Mouse (Mus musculus) embryonic facial prominence, embryonic 15.5 days (tissue): ENCODE measurements around the gene Nox4. TPM values are rescaled to one million over a fixed set of nuclear protein-coding genes. Genes with fewer than 3 reads are reported as not detected.
"Not testable (repeated sequence)": the region's sequence is repeated elsewhere in the genome, so short reads cannot be mapped to it uniquely, and the experiment has no call there.

ENCODE experiments used
- ATAC-seq: fragments of 200-750 bp; cut with Nextera tagmentation; 2 replicates; pipeline ENCODE4 v1.8.0; 2017; ENCODE audit warnings: low read depth, moderate TSS enrichment; ENCODE audit not compliant: insufficient number of reproducible peaks, low FRiP score, low TSS enrichment
- H3K27ac ChIP-seq: fragments of 300-500 bp; sonication (generic); replicated peaks from 2 replicates; pipeline ENCODE4 v1.5.1; 2015; ENCODE audit warnings: mild to moderate bottlenecking, inconsistent platforms
- H3K27me3 ChIP-seq: fragments of 300-500 bp; sonication (generic); 2 replicates; pipeline ENCODE4 v1.6.1; 2015; ENCODE audit warnings: inconsistent platforms
- H3K36me3 ChIP-seq: fragments of 300-500 bp; sonication (generic); 2 replicates; pipeline ENCODE4 v1.6.1; 2015; ENCODE audit warnings: mild to moderate bottlenecking, inconsistent platforms
- H3K4me1 ChIP-seq: fragments of 300-500 bp; sonication (generic); 2 replicates; pipeline ENCODE4 v1.6.1; 2015; ENCODE audit warnings: inconsistent platforms
- H3K4me2 ChIP-seq: fragments of 300-500 bp; sonication (generic); replicated peaks from 2 replicates; pipeline ENCODE4 v1.6.1; 2015; ENCODE audit warnings: mild to moderate bottlenecking, inconsistent platforms
- H3K4me3 ChIP-seq: fragments of 300-500 bp; sonication (generic); replicated peaks from 2 replicates; pipeline ENCODE4 v1.5.1; 2015; ENCODE audit warnings: mild to moderate bottlenecking, inconsistent platforms
- H3K9ac ChIP-seq: fragments of 300-500 bp; sonication (generic); 2 replicates; pipeline ENCODE4 v1.6.1; 2015; ENCODE audit warnings: inconsistent platforms
- H3K9me3 ChIP-seq: fragments of 300-500 bp; sonication (generic); replicated peaks from 2 replicates; pipeline ENCODE4 v1.6.1; 2016; ENCODE audit warnings: inconsistent platforms
- WGBS: fragments of 180-500 bp; shearing (Covaris S2); methylation state at CpG from one replicate; pipeline ENCODE4 v1.1.7; 2015; 5-methylcytosine and 5-hydroxymethylcytosine counted together
- polyA plus RNA-seq: library from polyadenylated mRNA; unstranded; fragments of >200 nt; fragmentation: Nextera tagmentation; extraction: Ambion mirVana; gene quantifications from 2 replicates; pipeline ENCODE4 v1.2.1, GENCODE M21; 2015

The Nox4 gene
- polyA plus RNA-seq, 1 experiment from 2014 or later, result 4.8 TPM

DNA sequence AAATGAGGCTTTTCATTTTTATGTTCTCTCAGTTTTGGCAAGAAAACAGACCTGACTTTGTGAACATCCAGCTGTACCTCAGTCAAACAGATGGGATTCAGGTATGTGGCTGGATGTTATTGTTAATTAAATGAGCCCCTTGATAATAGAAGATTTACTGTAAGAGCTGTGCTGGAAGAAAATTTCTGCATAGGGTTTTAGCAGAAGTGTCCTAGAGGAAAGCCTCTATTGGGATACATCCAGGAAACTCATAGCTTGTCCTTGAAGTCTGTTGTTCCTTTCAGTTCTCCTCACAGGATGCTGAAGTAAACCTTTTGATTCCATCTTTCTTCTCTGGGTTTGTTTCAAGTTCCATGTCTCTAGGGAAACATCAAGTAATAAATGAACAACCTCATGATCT lies 128.4 kb downstream of the Nox4 start:
- Histone ChIP-seq H3K4me3 (no peak overlapping the region), H3K27ac (no peak overlapping the region), H3K9me3 (no peaks in the 10 kb centered on the region), H3K27me3 (no peaks in the 10 kb centered on the region), H3K36me3 (no peaks in the 10 kb centered on the region), H3K4me2 (no peak overlapping the region), H3K9ac (no peak overlapping the region), H3K4me1 (no peaks in the 10 kb centered on the region)
- no peak for ATAC-seq

DNA sequence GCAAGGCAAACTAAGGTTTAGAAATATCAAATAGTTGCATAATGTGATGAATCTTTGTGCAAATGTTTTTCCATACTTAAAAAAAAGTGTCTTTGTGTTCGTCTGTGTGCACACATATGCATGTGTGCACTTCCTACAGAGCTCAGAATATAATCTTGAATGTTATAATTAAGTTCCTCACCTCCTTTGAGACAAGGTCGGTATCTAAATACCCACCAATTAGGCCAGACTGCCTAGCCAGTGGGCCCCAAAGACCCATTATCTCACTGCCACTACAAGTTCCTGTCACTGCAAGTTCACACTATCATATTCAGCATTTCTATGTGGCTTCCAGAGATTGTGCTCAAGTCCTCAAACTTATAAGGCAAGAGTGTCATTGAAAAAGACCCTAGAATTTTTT lies 129.0 kb downstream of the Nox4 start:
- Histone ChIP-seq H3K9me3 (no peaks in the 10 kb centered on the region), H3K9ac (no peak overlapping the region), H3K27ac (no peak overlapping the region), H3K4me2 (no peak overlapping the region), H3K27me3 (no peaks in the 10 kb centered on the region), H3K36me3 (no peaks in the 10 kb centered on the region), H3K4me1 (no peaks in the 10 kb centered on the region), H3K4me3 (no peak overlapping the region)
- WGBS, result 40% methylated on average over 2 of the region's 2 CpGs
- ATAC-seq, result no peak

DNA sequence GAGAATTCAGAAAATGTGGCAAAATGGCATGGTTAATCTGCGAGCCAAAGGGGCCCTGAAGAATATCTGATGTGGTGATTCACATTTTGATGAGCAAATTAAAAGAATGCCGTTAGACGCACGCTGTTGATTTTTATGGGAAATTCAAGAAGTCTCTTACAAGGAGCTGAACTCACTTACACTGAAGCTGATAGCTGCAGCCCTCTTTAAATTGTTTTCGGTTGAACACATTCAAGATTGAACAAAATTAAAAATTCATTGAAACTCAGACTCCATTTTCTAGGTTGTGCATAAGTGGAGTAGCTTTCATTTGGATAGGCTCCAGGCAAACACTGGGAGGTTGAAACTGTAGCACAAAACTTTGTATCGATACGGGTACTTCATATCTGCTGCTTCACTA lies 151.1 kb downstream of the Nox4 start:
- no peaks in the 10 kb centered on the region for H3K9me3 ChIP-seq
- H3K9ac ChIP-seq, result no peak overlapping the region
- H3K27me3 ChIP-seq, result no peaks in the 10 kb centered on the region
- ATAC-seq, result no peak
- no peak overlapping the region for H3K4me3 ChIP-seq
- no peak overlapping the region for H3K4me2 ChIP-seq
- H3K4me1 ChIP-seq, result no peaks in the 10 kb centered on the region
- H3K36me3 ChIP-seq, result no peaks in the 10 kb centered on the region
- no peak overlapping the region for H3K27ac ChIP-seq
- WGBS, result 89% methylated on average over 7 of the region's 7 CpGs

DNA sequence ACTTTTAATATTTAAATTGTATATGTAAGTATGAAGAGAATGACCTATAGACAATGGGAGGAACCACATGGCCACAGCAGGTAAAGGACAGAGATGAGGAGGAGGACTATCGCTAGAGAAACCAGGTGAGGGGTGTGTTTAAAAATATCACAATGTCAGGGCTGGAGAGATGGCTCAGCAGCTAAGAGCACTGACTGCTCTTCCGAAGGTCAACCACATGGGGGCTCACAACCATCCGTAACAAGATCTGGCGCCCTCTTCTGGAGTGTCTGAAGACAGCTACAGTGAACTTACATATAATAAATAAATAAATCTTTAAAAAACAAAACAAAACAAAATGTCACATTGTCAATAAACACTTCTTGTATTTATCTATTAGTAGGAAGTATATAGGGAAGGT lies 165.5 kb downstream of the Nox4 start:
- H3K4me3 ChIP-seq, H3K4me2 ChIP-seq, H3K27me3 ChIP-seq, H3K9ac ChIP-seq, H3K27ac ChIP-seq, H3K4me1 ChIP-seq, H3K36me3 ChIP-seq, H3K9me3 ChIP-seq, ATAC-seq: not testable (repeated sequence)
- 7% methylated on average over 4 of the region's 4 CpGs for WGBS

DNA sequence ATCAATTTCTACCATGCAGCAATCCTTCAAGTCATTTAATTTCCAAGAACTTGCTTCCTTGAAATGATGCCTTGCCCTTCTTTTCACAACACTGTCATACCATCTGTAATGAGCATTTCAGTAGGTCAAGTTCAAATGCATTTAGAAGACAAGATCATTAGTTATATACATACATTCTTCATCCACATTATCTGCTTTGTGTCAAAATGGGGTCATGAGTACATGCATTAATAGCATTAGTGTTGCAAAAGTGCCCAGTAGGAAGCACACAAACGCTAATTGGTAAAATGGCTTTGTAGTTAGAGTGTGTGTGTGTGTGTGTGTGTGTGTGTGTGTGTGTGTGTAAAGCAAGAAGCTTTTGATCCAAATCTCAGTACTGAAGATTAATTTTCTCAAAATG lies 167.4 kb downstream of the Nox4 start:
- ATAC-seq, result no peak
- Histone ChIP-seq H3K9me3 (no peaks in the 10 kb centered on the region), H3K4me1 (no peaks in the 10 kb centered on the region), H3K9ac (no peak overlapping the region), H3K4me2 (no peak overlapping the region), H3K4me3 (no peak overlapping the region), H3K36me3 (no peaks in the 10 kb centered on the region), H3K27ac (no peak overlapping the region), H3K27me3 (no peaks in the 10 kb centered on the region)
- WGBS, result 65% methylated on average over 1 of the region's 1 CpGs

Other genes with a start within 250 kb of the Nox4 start
- gene Vmn2r79, start 250.0 kb upstream of the Nox4 start, polyA plus RNA-seq, result not detected in 2 replicates
- 2.4 and 2.9 TPM in 2 replicates for gene Tyr, start 247.4 kb downstream of the Nox4 start, polyA plus RNA-seq